Mouse (Mus musculus) hindlimb bud, embryonic 11.5 days (tissue): ENCODE measurements around the gene Cldn1.

Source experiments
- DNase-seq: peaks from one replicate; pipeline ENCODE4 v3.0.0-alpha.2; 2012; ENCODE audit warnings: low read depth, low spot score; ENCODE audit errors: extremely low spot score

Gene Cldn1

GRCm38 (mm10) chr16:26371325-26372053 is at the start of gene Cldn1:
Gene Cldn1 (minus strand): TSS chr16:26371841.
- DNase-seq: no peak

GRCm38 (mm10) chr16:26418616-26419015 is 47.0 kb upstream of the Cldn1 start:
- no peak for DNase-seq

- no peak for DNase-seq
These were observed 32.4 kb upstream of the Cldn1 start for GRCm38 (mm10) chr16:26404070-26404469.

GRCm38 (mm10) chr16:26400971-26401370 is 29.3 kb upstream of the Cldn1 start:
- no peak for DNase-seq

- DNase-seq: no peak
These were observed 28.9 kb upstream of the Cldn1 start for GRCm38 (mm10) chr16:26400549-26400948.

- DNase-seq: no peak
These were observed 19.3 kb upstream of the Cldn1 start for GRCm38 (mm10) chr16:26390936-26391335.

GRCm38 (mm10) chr16:26386159-26386558 is 14.5 kb upstream of the Cldn1 start:
- DNase-seq: no peak

- DNase-seq: no peak
These were observed 12.5 kb upstream of the Cldn1 start for GRCm38 (mm10) chr16:26384112-26384649.

- DNase-seq: no peak
These were observed 5.5 kb upstream of the Cldn1 start for GRCm38 (mm10) chr16:26377170-26377569.

- no peak for DNase-seq
These were observed 1.5 kb downstream of the Cldn1 start for GRCm38 (mm10) chr16:26370127-26370526.

- DNase-seq: no peak
These were observed 2.5 kb downstream of the Cldn1 start for GRCm38 (mm10) chr16:26369044-26369730.

GRCm38 (mm10) chr16:26368121-26368520 is 3.5 kb downstream of the Cldn1 start:
- DNase-seq: no peak

GRCm38 (mm10) chr16:26360694-26361093 is 10.9 kb downstream of the Cldn1 start:
- peak; percentile 68 for DNase-seq

GRCm38 (mm10) chr16:26359619-26360018 is 12.0 kb downstream of the Cldn1 start:
- no peak for DNase-seq

- no peak for DNase-seq
These were observed 12.7 kb downstream of the Cldn1 start for GRCm38 (mm10) chr16:26358898-26359297.

- DNase-seq: no peak
These were observed 13.5 kb downstream of the Cldn1 start for GRCm38 (mm10) chr16:26357863-26358780.

- no peak for DNase-seq
These were observed 16.1 kb downstream of the Cldn1 start for GRCm38 (mm10) chr16:26355513-26355912.

GRCm38 (mm10) chr16:26350786-26351185 is 20.9 kb downstream of the Cldn1 start:
- DNase-seq: no peak

- no peak for DNase-seq
These were observed 22.8 kb downstream of the Cldn1 start for GRCm38 (mm10) chr16:26348809-26349208.

GRCm38 (mm10) chr16:26316281-26316680 is 55.4 kb downstream of the Cldn1 start:
- DNase-seq: no peak

- DNase-seq: no peak
These were observed 56.8 kb downstream of the Cldn1 start for GRCm38 (mm10) chr16:26314815-26315214.
